Mouse (Mus musculus): ENCODE data around the gene Sept7. TPM values are rescaled to one million over a fixed set of nuclear protein-coding genes. Genes with fewer than 3 reads are reported as not detected.

Gene Sept7
- polyA plus RNA-seq, 1 experiment from 2014 or later: 318 TPM

- 76% methylated on average over 2 of the region's 2 CpGs for WGBS
- Histone ChIP-seq H3K36me3 (no peaks in the 10 kb centered on the region), H3K4me3 (replicated peaks) (no peak overlapping the region), H3K27ac (no peak overlapping the region), H3K9ac (no peak overlapping the region), H3K4me2 (no peak overlapping the region), H3K9me3 (replicated peaks) (no peaks in the 10 kb centered on the region), H3K27me3 (no peaks in the 10 kb centered on the region), H3K4me1 (no peaks in the 10 kb centered on the region)
- no peak for ATAC-seq (replicated peaks; ENCODE audit: low FRiP score)
These were observed 85.4 kb downstream of the Sept7 start for GRCm38 (mm10) chr9:25337436-25338198.

GRCm38 (mm10) chr9:25340412-25340811 lies 88.2 kb downstream of the Sept7 start:
- no peak overlapping the region for H3K4me2 ChIP-seq
- WGBS: 68% methylated on average over 1 of the region's 1 CpGs

GRCm38 (mm10) chr9:25353775-25354174 lies 101.5 kb downstream of the Sept7 start:
- H3K4me1 ChIP-seq: no peaks in the 10 kb centered on the region
- no peak overlapping the region for H3K4me3 ChIP-seq (replicated peaks)
- no peak overlapping the region for H3K9ac ChIP-seq
- H3K4me2 ChIP-seq: no peak overlapping the region
- no peaks in the 10 kb centered on the region for H3K9me3 ChIP-seq (replicated peaks)
- 79% methylated on average over 1 of the region's 1 CpGs for WGBS
- ATAC-seq (replicated peaks; ENCODE audit: low FRiP score): no peak
- no peak overlapping the region for H3K27ac ChIP-seq
- no peaks in the 10 kb centered on the region for H3K27me3 ChIP-seq
- no peaks in the 10 kb centered on the region for H3K36me3 ChIP-seq

More at GRCm38 (mm10) chr9:25340412-25340811, 88.2 kb downstream of the Sept7 start:
- H3K4me1 ChIP-seq: no peaks in the 10 kb centered on the region
- H3K27ac ChIP-seq: no peak overlapping the region
- no peaks in the 10 kb centered on the region for H3K9me3 ChIP-seq (replicated peaks)
- no peaks in the 10 kb centered on the region for H3K36me3 ChIP-seq
- H3K9ac ChIP-seq: no peak overlapping the region
- no peak for ATAC-seq (replicated peaks; ENCODE audit: low FRiP score)
- no peaks in the 10 kb centered on the region for H3K27me3 ChIP-seq
- H3K4me3 ChIP-seq (replicated peaks): no peak overlapping the region

- H3K9me3 ChIP-seq (replicated peaks): no peaks in the 10 kb centered on the region
- H3K4me3 ChIP-seq (replicated peaks): no peak overlapping the region
- H3K27ac ChIP-seq: no peak overlapping the region
- WGBS: 93% methylated on average over 11 of the region's 11 CpGs
- no peaks in the 10 kb centered on the region for H3K36me3 ChIP-seq
- H3K27me3 ChIP-seq: no peaks in the 10 kb centered on the region
- no peak overlapping the region for H3K4me2 ChIP-seq
- ATAC-seq (replicated peaks; ENCODE audit: low FRiP score): no peak
- no peaks in the 10 kb centered on the region for H3K4me1 ChIP-seq
- no peak overlapping the region for H3K9ac ChIP-seq
These were observed 103.6 kb downstream of the Sept7 start for GRCm38 (mm10) chr9:25355806-25356205.

GRCm38 (mm10) chr9:25357589-25357988 lies 105.3 kb downstream of the Sept7 start:
- H3K4me3 ChIP-seq (replicated peaks): no peak overlapping the region
- 98% methylated on average over 12 of the region's 12 CpGs for WGBS
- ATAC-seq (replicated peaks; ENCODE audit: low FRiP score): no peak
- no peaks in the 10 kb centered on the region for H3K9me3 ChIP-seq (replicated peaks)
- no peaks in the 10 kb centered on the region for H3K27me3 ChIP-seq
- H3K9ac ChIP-seq: no peak overlapping the region
- no peaks in the 10 kb centered on the region for H3K4me1 ChIP-seq
- H3K36me3 ChIP-seq: no peaks in the 10 kb centered on the region
- H3K27ac ChIP-seq: no peak overlapping the region
- H3K4me2 ChIP-seq: no peak overlapping the region

- Histone ChIP-seq H3K4me3 (replicated peaks) (no peak overlapping the region), H3K9me3 (replicated peaks) (no peaks in the 10 kb centered on the region), H3K36me3 (no peaks in the 10 kb centered on the region), H3K4me2 (no peak overlapping the region), H3K9ac (no peak overlapping the region), H3K27ac (no peak overlapping the region), H3K4me1 (no peaks in the 10 kb centered on the region), H3K27me3 (no peaks in the 10 kb centered on the region)
- no peak for ATAC-seq (replicated peaks; ENCODE audit: low FRiP score)
- 83% methylated on average over 5 of the region's 5 CpGs for WGBS
These were observed 105.8 kb downstream of the Sept7 start for GRCm38 (mm10) chr9:25358018-25358417.

Other genes starting within 250 kb of the Sept7 start
- gene Gm10181, start 163.0 kb upstream of the Sept7 start, polyA plus RNA-seq (2015; fragmentation: Nextera tagmentation; extraction: Ambion mirVana): not detected in 2 replicates
- 32.4 and 32.7 TPM in 2 replicates for gene Herpud2, start 100.6 kb upstream of the Sept7 start, polyA plus RNA-seq (2015; fragmentation: Nextera tagmentation; extraction: Ambion mirVana)
- gene Eepd1, start 229.1 kb downstream of the Sept7 start, polyA plus RNA-seq (2015; fragmentation: Nextera tagmentation; extraction: Ambion mirVana): 6.2 and 6.4 TPM in 2 replicates